Mouse (Mus musculus) thymus, postnatal 36 days (tissue): Measurements from ENCODE around the gene Stac3.

Source experiments
- DNase-seq, 2 experiments: peaks; one replicate each; pipeline ENCODE4 v3.0.0; 2022; ENCODE audit warnings: mixed read lengths in 2 of 2

Stac3 gene

GRCm38 (mm10) chr10:127509837-127510701 lies 8.6 kb downstream of the Stac3 start:
- DNase-seq: no peak

GRCm38 (mm10) chr10:127510895-127511617 lies 9.6 kb downstream of the Stac3 start:
- DNase-seq: no peak

GRCm38 (mm10) chr10:127511634-127512306 lies 10.3 kb downstream of the Stac3 start:
- DNase-seq: peak; percentile 73 to 80

GRCm38 (mm10) chr10:127512307-127512666 lies 10.8 kb downstream of the Stac3 start:
- no peak for DNase-seq

- peak; percentile 89 to 95 for DNase-seq
These were observed 11.3 kb downstream of the Stac3 start for GRCm38 (mm10) chr10:127512813-127513212.

GRCm38 (mm10) chr10:127513501-127514091 lies 12.1 kb downstream of the Stac3 start:
- DNase-seq: no peak

GRCm38 (mm10) chr10:127514111-127514698 lies 12.7 kb downstream of the Stac3 start:
- DNase-seq: no peak

- DNase-seq: no peak
These were observed 13.3 kb downstream of the Stac3 start, which contains the start of gene Ndufa4l2 for GRCm38 (mm10) chr10:127514764-127515163. Ndufa4l2 (plus strand) TSS chr10:127514967.

GRCm38 (mm10) chr10:127515271-127515982 lies 13.9 kb downstream of the Stac3 start:
- DNase-seq: no peak

- no peak for DNase-seq
These were observed 14.5 kb downstream of the Stac3 start for GRCm38 (mm10) chr10:127515983-127516459.

- no peak for DNase-seq
These were observed 15.2 kb downstream of the Stac3 start for GRCm38 (mm10) chr10:127516576-127517260.

GRCm38 (mm10) chr10:127517941-127518340 lies 16.5 kb downstream of the Stac3 start:
- no peak for DNase-seq

- no peak for DNase-seq
These were observed 17.7 kb downstream of the Stac3 start for GRCm38 (mm10) chr10:127519041-127519701.

- DNase-seq: no peak
These were observed 18.6 kb downstream of the Stac3 start for GRCm38 (mm10) chr10:127519903-127520713.

GRCm38 (mm10) chr10:127520714-127521357 lies 19.4 kb downstream of the Stac3 start:
- DNase-seq: no peak

- DNase-seq: no peak
These were observed 20.2 kb downstream of the Stac3 start for GRCm38 (mm10) chr10:127521611-127522080.

- peak; percentile 81 to 82 for DNase-seq
These were observed 20.6 kb downstream of the Stac3 start, which contains the start of gene Shmt2 for GRCm38 (mm10) chr10:127522088-127522581. Shmt2 (minus strand) TSS chr10:127522444.

- DNase-seq: no peak
These were observed 23.3 kb downstream of the Stac3 start for GRCm38 (mm10) chr10:127524646-127525255.
